Mouse (Mus musculus) CH12.LX (cell line): ENCODE data around the gene Tmcc1.

Experiments
- CHD1 ChIP-seq: IDR thresholded peaks from 2 replicates; pipeline ENCODE4 v1.6.1; 2012; ENCODE audit warnings: low read depth, low read length, improper control_type of control experiment, inconsistent platforms
- CTCF ChIP-seq, 2 experiments: IDR thresholded peaks in 1 of 2; conservative IDR thresholded peaks in 1 of 2; 2 replicates each; pipeline ENCODE4 v1.5.1; 2011 to 2012; ENCODE audit warnings: low read depth in 2 of 2, low read length in 2 of 2, improper control_type of control experiment in 1 of 2, inconsistent platforms in 1 of 2, mild to moderate bottlenecking in 1 of 2, moderate library complexity in 1 of 2
- E2F4 ChIP-seq: IDR thresholded peaks from 2 replicates; pipeline ENCODE4 v1.6.1; 2011; ENCODE audit warnings: low read depth, low read length, improper control_type of control experiment; ENCODE audit not compliant: insufficient replicate concordance
- ELF1 ChIP-seq: IDR thresholded peaks from 2 replicates; pipeline ENCODE4 v1.6.1; 2014; ENCODE audit warnings: low read depth, mild to moderate bottlenecking, inconsistent platforms, low read length, improper control_type of control experiment
- ETS1 ChIP-seq: conservative IDR thresholded peaks from 2 replicates; pipeline ENCODE4 v1.6.1; 2012; ENCODE audit warnings: low read depth, mild to moderate bottlenecking, inconsistent platforms, low read length, improper control_type of control experiment, moderate library complexity
- GABPA ChIP-seq: IDR thresholded peaks from 2 replicates; pipeline ENCODE4 v1.6.1; 2012; ENCODE audit warnings: low read depth, low read length, improper control_type of control experiment, inconsistent platforms; ENCODE audit not compliant: insufficient replicate concordance
- HCFC1 ChIP-seq: IDR thresholded peaks from 2 replicates; pipeline ENCODE4 v1.6.1; 2012; ENCODE audit warnings: low read depth, mild to moderate bottlenecking, inconsistent platforms, low read length, improper control_type of control experiment
- MAFK ChIP-seq: IDR thresholded peaks from 2 replicates; pipeline ENCODE4 v1.6.1; 2011; ENCODE audit warnings: low read length, improper control_type of control experiment; ENCODE audit not compliant: insufficient replicate concordance
- MEF2A ChIP-seq: IDR thresholded peaks from 2 replicates; pipeline ENCODE4 v1.6.1; 2014; ENCODE audit warnings: low read depth, mild to moderate bottlenecking, inconsistent platforms, low read length, improper control_type of control experiment, borderline replicate concordance
- POLR2A ChIP-seq: IDR thresholded peaks from 2 replicates; pipeline ENCODE4 v1.6.1; 2011; ENCODE audit warnings: low read depth, mild to moderate bottlenecking, improper control_type of control experiment, low read length
- POLR2AphosphoS2 ChIP-seq: IDR thresholded peaks from 2 replicates; pipeline ENCODE4 v1.6.1; 2011; ENCODE audit warnings: low read depth, low read length, improper control_type of control experiment
- SMC3 ChIP-seq: IDR thresholded peaks from 2 replicates; pipeline ENCODE4 v1.6.1; 2011; ENCODE audit warnings: low read depth, low read length, improper control_type of control experiment

GRCm38 (mm10) chr6:116047896-116048295, 145.4 kb downstream of the Tmcc1 start:
- TF ChIP-seq MAFK: no peak
- TF ChIP-seq POLR2A: no peak
- no peak for TF ChIP-seq HCFC1
- no peak for TF ChIP-seq CTCF (conservative IDR thresholded peaks at IDR 0.05 in 1 of 2, IDR thresholded peaks at IDR 0.05 in 1 of 2; ENCODE audit: low read depth in 2 of 2, low read length in 2 of 2)
- TF ChIP-seq POLR2AphosphoS2: no peak
- no peak for TF ChIP-seq ETS1
- TF ChIP-seq SMC3: no peak
- no peak for TF ChIP-seq GABPA
- TF ChIP-seq MEF2A: no peak
- no peak for TF ChIP-seq ELF1
- no peak for TF ChIP-seq CHD1
- TF ChIP-seq E2F4: no peak
